Mouse (Mus musculus) heart, embryonic 12.5 days (tissue): Measurements from ENCODE around the gene Tmem50a. TPM values are rescaled to one million over a fixed set of nuclear protein-coding genes. Genes with fewer than 3 reads are reported as not detected.

ENCODE experiments used
- ATAC-seq: fragments of 200-750 bp; cut with Nextera tagmentation; 2 replicates; pipeline ENCODE4 v1.8.0; 2017; ENCODE audit warnings: moderate TSS enrichment, moderate library complexity; ENCODE audit not compliant: insufficient number of reproducible peaks, low FRiP score
- H3K27ac ChIP-seq: fragments of 300-500 bp; sonication (generic); 2 replicates; pipeline ENCODE4 v1.5.1; 2016; ENCODE audit warnings: mild to moderate bottlenecking, moderate library complexity; ENCODE audit not compliant: poor library complexity, severe bottlenecking
- H3K27me3 ChIP-seq: fragments of 300-500 bp; sonication (generic); replicated peaks from 2 replicates; pipeline ENCODE4 v1.6.1; 2016; ENCODE audit warnings: mild to moderate bottlenecking, moderate library complexity
- H3K36me3 ChIP-seq: fragments of 300-500 bp; sonication (generic); 2 replicates; pipeline ENCODE4 v1.6.1; 2016; ENCODE audit warnings: mild to moderate bottlenecking, moderate library complexity
- H3K4me1 ChIP-seq: fragments of 300-500 bp; sonication (generic); replicated peaks from 2 replicates; pipeline ENCODE4 v1.6.1; 2016; ENCODE audit warnings: mild to moderate bottlenecking
- H3K4me2 ChIP-seq: fragments of 300-500 bp; sonication (generic); 2 replicates; pipeline ENCODE4 v1.6.1; 2016; ENCODE audit warnings: mild to moderate bottlenecking, moderate library complexity
- H3K4me3 ChIP-seq: fragments of 300-500 bp; sonication (generic); 2 replicates; pipeline ENCODE4 v1.5.1; 2016; ENCODE audit warnings: mild to moderate bottlenecking
- H3K9ac ChIP-seq: fragments of 300-500 bp; sonication (generic); 2 replicates; pipeline ENCODE4 v1.6.1; 2016; ENCODE audit warnings: mild to moderate bottlenecking, moderate library complexity
- H3K9me3 ChIP-seq: fragments of 300-500 bp; sonication (generic); replicated peaks from 2 replicates; pipeline ENCODE4 v1.6.1; 2016; ENCODE audit warnings: mild to moderate bottlenecking, moderate library complexity
- WGBS: fragments of 180-500 bp; shearing (Covaris S2); methylation state at CpG from one replicate; pipeline ENCODE4 v1.1.7; 2016; 5-methylcytosine and 5-hydroxymethylcytosine counted together
- polyA plus RNA-seq: library from polyadenylated mRNA; unstranded; fragments of >200 nt; fragmentation: Nextera tagmentation; extraction: Ambion mirVana; gene quantifications from 2 replicates; pipeline ENCODE4 v1.2.1, GENCODE M21; 2016

Gene Tmem50a
- polyA plus RNA-seq, 1 experiment from 2014 or later: 145 TPM

- no peak overlapping the region for H3K27ac ChIP-seq
- no peaks in the 10 kb centered on the region for H3K9me3 ChIP-seq
- ATAC-seq: peak; percentile 59; the same call in 1 of the 2 replicates
- H3K36me3 ChIP-seq: no peaks in the 10 kb centered on the region
- H3K27me3 ChIP-seq: 0 out of 2 replicates have a peak, but pooled peaks cover 23% of the 10 kb centered on the region
- WGBS: 46% methylated on average over 7 of the region's 7 CpGs
- peak overlapping the region; percentile 69 for H3K4me2 ChIP-seq
- peaks cover 24% of the 10 kb centered on the region for H3K4me1 ChIP-seq
- peak overlapping the region; percentile 57 for H3K9ac ChIP-seq
- H3K4me3 ChIP-seq: peak overlapping the region; percentile 33
Observed at GRCm38 (mm10) chr4:134869815-134870375, 44.9 kb downstream of the Tmem50a start.

- peak overlapping the region; percentile 40; the same call in 1 of the 2 replicates for H3K27ac ChIP-seq
- H3K36me3 ChIP-seq: no peaks in the 10 kb centered on the region
- peak overlapping the region; percentile 33 for H3K4me3 ChIP-seq
- H3K27me3 ChIP-seq: 0 out of 2 replicates have a peak, but pooled peaks cover 23% of the 10 kb centered on the region
- peak overlapping the region; percentile 57 for H3K9ac ChIP-seq
- H3K4me1 ChIP-seq: peaks cover 24% of the 10 kb centered on the region
- WGBS: 6% methylated on average over 16 of the region's 16 CpGs
- peak; percentile 89 for ATAC-seq
- H3K4me2 ChIP-seq: peak overlapping the region; percentile 69
- H3K9me3 ChIP-seq: no peaks in the 10 kb centered on the region
Observed at GRCm38 (mm10) chr4:134869068-134869730, 45.6 kb downstream of the Tmem50a start.

GRCm38 (mm10) chr4:134868490-134868889, 46.3 kb downstream of the Tmem50a start:
- ATAC-seq: 0 out of 2 replicates have a peak, but pooled peaks have one; percentile 15
- Histone ChIP-seq H3K4me2 (peak overlapping the region; percentile 69), H3K36me3 (no peaks in the 10 kb centered on the region), H3K27ac (peak overlapping the region; percentile 40; the same call in 1 of the 2 replicates), H3K9ac (no peak overlapping the region), H3K4me3 (0 out of 2 replicates have a peak overlapping the region, but pooled peaks have one; percentile 3), H3K4me1 (peaks cover 24% of the 10 kb centered on the region), H3K27me3 (0 out of 2 replicates have a peak, but pooled peaks cover 23% of the 10 kb centered on the region), H3K9me3 (no peaks in the 10 kb centered on the region)
- 21% methylated on average over 9 of the region's 9 CpGs for WGBS

- Histone ChIP-seq H3K4me3 (no peak overlapping the region), H3K4me1 (peaks cover 24% of the 10 kb centered on the region), H3K9me3 (no peaks in the 10 kb centered on the region), H3K27ac (no peak overlapping the region), H3K27me3 (0 out of 2 replicates have a peak, but pooled peaks cover 23% of the 10 kb centered on the region), H3K36me3 (no peaks in the 10 kb centered on the region), H3K9ac (no peak overlapping the region), H3K4me2 (peak overlapping the region; percentile 69)
- no peak for ATAC-seq
- whole genome bisulfite sequencing: 80% methylated on average over 10 of the region's 10 CpGs
Observed at GRCm38 (mm10) chr4:134868065-134868464, 46.8 kb downstream of the Tmem50a start.

- Histone ChIP-seq H3K9me3 (no peaks in the 10 kb centered on the region), H3K4me3 (no peak overlapping the region), H3K27ac (no peak overlapping the region), H3K36me3 (no peaks in the 10 kb centered on the region), H3K4me2 (peak overlapping the region; percentile 69; the same call in 1 of the 2 replicates), H3K9ac (no peak overlapping the region), H3K4me1 (peaks cover 24% of the 10 kb centered on the region), H3K27me3 (0 out of 2 replicates have a peak, but pooled peaks cover 23% of the 10 kb centered on the region)
- ATAC-seq: no peak
- WGBS: 84% methylated on average over 8 of the region's 8 CpGs
Observed at GRCm38 (mm10) chr4:134867661-134868060, 47.2 kb downstream of the Tmem50a start.

- H3K4me3 ChIP-seq: no peak overlapping the region
- no peak for ATAC-seq
- H3K9me3 ChIP-seq: no peaks in the 10 kb centered on the region
- H3K27ac ChIP-seq: no peak overlapping the region
- H3K4me1 ChIP-seq: peaks cover 24% of the 10 kb centered on the region
- 91% methylated on average over 8 of the region's 8 CpGs for WGBS
- H3K4me2 ChIP-seq: peak overlapping the region; percentile 13; the same call in 1 of the 2 replicates
- 0 out of 2 replicates have a peak, but pooled peaks cover 23% of the 10 kb centered on the region for H3K27me3 ChIP-seq
- H3K36me3 ChIP-seq: no peaks in the 10 kb centered on the region
- H3K9ac ChIP-seq: no peak overlapping the region
Observed at GRCm38 (mm10) chr4:134867213-134867612, 47.6 kb downstream of the Tmem50a start.

- 0 out of 2 replicates have a peak, but pooled peaks cover 21% of the 10 kb centered on the region for H3K27me3 ChIP-seq
- no peak for ATAC-seq
- H3K4me1 ChIP-seq: peaks cover 24% of the 10 kb centered on the region
- H3K4me3 ChIP-seq: peak overlapping the region; percentile 29
- 83% methylated on average over 5 of the region's 5 CpGs for WGBS
- no peaks in the 10 kb centered on the region for H3K36me3 ChIP-seq
- H3K9ac ChIP-seq: no peak overlapping the region
- H3K4me2 ChIP-seq: peak overlapping the region; percentile 37
- no peaks in the 10 kb centered on the region for H3K9me3 ChIP-seq
- H3K27ac ChIP-seq: no peak overlapping the region
Observed at GRCm38 (mm10) chr4:134865789-134866188, 49.0 kb downstream of the Tmem50a start.

- 0 out of 2 replicates have a peak, but pooled peaks cover 16% of the 10 kb centered on the region for H3K27me3 ChIP-seq
- H3K27ac ChIP-seq: peak overlapping the region; percentile 56; the same call in 1 of the 2 replicates
- WGBS: 69% methylated on average over 6 of the region's 6 CpGs
- H3K9me3 ChIP-seq: no peaks in the 10 kb centered on the region
- H3K4me2 ChIP-seq: peak overlapping the region; percentile 37; the same call in 1 of the 2 replicates
- H3K4me3 ChIP-seq: peak overlapping the region; percentile 29
- H3K36me3 ChIP-seq: no peaks in the 10 kb centered on the region
- no peak overlapping the region for H3K9ac ChIP-seq
- ATAC-seq: peak; percentile 77
- peaks cover 20% of the 10 kb centered on the region for H3K4me1 ChIP-seq
Observed at GRCm38 (mm10) chr4:134865340-134865739, 49.5 kb downstream of the Tmem50a start.

- H3K9ac ChIP-seq: peak within 1 kb of the TSS; percentile 56
- ATAC-seq: peak; percentile 79
Observed at GRCm38 (mm10) chr4:134863937-134864729, 50.7 kb downstream of the Tmem50a start, which contains the start of gene Rhd. Gene Rhd, plus strand, starts transcription at chr4:134864536.

GRCm38 (mm10) chr4:134862996-134863395, 51.8 kb downstream of the Tmem50a start:
- H3K4me1 ChIP-seq: peaks cover 3% of the 10 kb centered on the region; the same call in 1 of the 2 replicates
- H3K4me3 ChIP-seq: no peak overlapping the region
- 76% methylated on average over 7 of the region's 7 CpGs for WGBS
- no peak for ATAC-seq
- no peak overlapping the region for H3K9ac ChIP-seq
- H3K4me2 ChIP-seq: no peak overlapping the region
- no peaks in the 10 kb centered on the region for H3K9me3 ChIP-seq
- H3K27me3 ChIP-seq: 0 out of 2 replicates have a peak, but pooled peaks cover under 1% of the 10 kb centered on the region
- H3K36me3 ChIP-seq: no peaks in the 10 kb centered on the region
- H3K27ac ChIP-seq: no peak overlapping the region

More at GRCm38 (mm10) chr4:134863937-134864729, 50.7 kb downstream of the Tmem50a start, which contains the start of gene Rhd:
- Histone ChIP-seq H3K9me3 (no peaks in the 10 kb centered on the region), H3K4me3 (peak within 1 kb of the TSS; percentile 29), H3K27ac (peak within 1 kb of the TSS; percentile 56), H3K27me3 (0 out of 2 replicates have a peak, but pooled peaks cover 12% of the 10 kb centered on the region), H3K36me3 (no peaks in the 10 kb centered on the region), H3K4me2 (peak within 1 kb of the TSS; percentile 13), H3K4me1 (peaks cover 9% of the 10 kb centered on the region)
- 32% methylated on average over 14 of the region's 14 CpGs for WGBS
